Mouse (Mus musculus) forebrain, embryonic 16.5 days (tissue): ENCODE results near the gene 4930535I16Rik. TPM values are rescaled to one million over a fixed set of nuclear protein-coding genes. Genes with fewer than 3 reads are reported as not detected.

Experiments used
- ATAC-seq: fragments of 200-750 bp; cut with Nextera tagmentation; 2 replicates; pipeline ENCODE4 v1.8.0; 2017; ENCODE audit warnings: mild to moderate bottlenecking, moderate library complexity
- H3K27ac ChIP-seq: fragments of 300-500 bp; sonication (generic); 2 replicates; pipeline ENCODE4 v1.5.1; 2014; ENCODE audit warnings: low read length, control low read depth
- H3K27me3 ChIP-seq: fragments of 300-500 bp; sonication (generic); replicated peaks from 2 replicates; pipeline ENCODE4 v1.6.1; 2014; ENCODE audit warnings: low read length; ENCODE audit not compliant: control insufficient read depth, insufficient read depth
- H3K36me3 ChIP-seq: fragments of 300-500 bp; sonication (generic); 2 replicates; pipeline ENCODE4 v1.6.1; 2014; ENCODE audit not compliant: control insufficient read depth, insufficient read depth
- H3K4me1 ChIP-seq: fragments of 300-500 bp; sonication (generic); replicated peaks from 2 replicates; pipeline ENCODE4 v1.6.1; 2014; ENCODE audit warnings: low read length; ENCODE audit not compliant: control insufficient read depth, insufficient read depth
- H3K4me2 ChIP-seq: fragments of 300-500 bp; sonication (generic); 2 replicates; pipeline ENCODE4 v1.6.1; 2014; ENCODE audit warnings: mild to moderate bottlenecking, low read length, control low read depth
- H3K4me3 ChIP-seq: fragments of 300-500 bp; sonication (generic); replicated peaks from 2 replicates; pipeline ENCODE4 v1.5.1; 2014; ENCODE audit warnings: mild to moderate bottlenecking, low read length, control low read depth
- H3K9ac ChIP-seq: fragments of 300-500 bp; sonication (generic); replicated peaks from 2 replicates; pipeline ENCODE4 v1.6.1; 2014; ENCODE audit warnings: low read depth, low read length, control low read depth
- H3K9me3 ChIP-seq: fragments of 300-500 bp; sonication (generic); 2 replicates; pipeline ENCODE4 v1.6.1; 2016; ENCODE audit warnings: low read length; ENCODE audit not compliant: control insufficient read depth
- WGBS: fragments of 180-500 bp; shearing (Covaris S2); extraction: QIAGEN DNeasy Blood & Tissue Kit; methylation state at CpG from one replicate; pipeline ENCODE4 v1.1.7; 2014; 5-methylcytosine and 5-hydroxymethylcytosine counted together
- polyA plus RNA-seq: library from polyadenylated mRNA; unstranded; fragments of >200 nt; fragmentation: Nextera tagmentation; extraction: Ambion mirVana; gene quantifications from 2 replicates; pipeline ENCODE4 v1.2.1, GENCODE M21; 2015

Gene 4930535I16Rik
- polyA plus RNA-seq, 1 experiment from 2014 or later = not detected

- ATAC-seq = peak; percentile 99
- H3K27me3 ChIP-seq = no peaks in the 10 kb centered on the region
- WGBS = under 1% methylated on average over 49 of the region's 49 CpGs
- H3K9ac ChIP-seq = peak within 1 kb of the TSS; percentile 97
- peaks cover 20% of the 10 kb centered on the region for H3K4me1 ChIP-seq
- H3K4me2 ChIP-seq = peak within 1 kb of the TSS; percentile 93
- peak within 1 kb of the TSS; percentile 98 for H3K4me3 ChIP-seq
- H3K36me3 ChIP-seq = peaks cover 5% of the 10 kb centered on the region
- no peaks in the 10 kb centered on the region for H3K9me3 ChIP-seq
- H3K27ac ChIP-seq = peak within 1 kb of the TSS; percentile 87
Observed at GRCm38 (mm10) chr4:123916748-123917547, 874 bp downstream of the 4930535I16Rik start, which contains the start of gene Rragc. Rragc (plus strand) TSS chr4:123917446.

- Histone ChIP-seq H3K4me2 (no peak overlapping the region), H3K9ac (no peak overlapping the region), H3K36me3 (peaks cover 4% of the 10 kb centered on the region; the same call in 1 of the 2 replicates), H3K4me1 (peaks cover 9% of the 10 kb centered on the region), H3K27ac (no peak overlapping the region), H3K4me3 (no peak overlapping the region), H3K27me3 (no peaks in the 10 kb centered on the region), H3K9me3 (no peaks in the 10 kb centered on the region)
- 81% methylated on average over 2 of the region's 2 CpGs for WGBS
- no peak for ATAC-seq
Observed at GRCm38 (mm10) chr4:123912431-123912830, 5.4 kb downstream of the 4930535I16Rik start.

- H3K27ac ChIP-seq = no peak overlapping the region
- no peak overlapping the region for H3K4me2 ChIP-seq
- no peaks in the 10 kb centered on the region for H3K27me3 ChIP-seq
- no peak overlapping the region for H3K9ac ChIP-seq
- no peaks in the 10 kb centered on the region for H3K9me3 ChIP-seq
- ATAC-seq = no peak
- H3K4me3 ChIP-seq = no peak overlapping the region
- H3K4me1 ChIP-seq = peaks cover 8% of the 10 kb centered on the region
- peaks cover 4% of the 10 kb centered on the region; the same call in 1 of the 2 replicates for H3K36me3 ChIP-seq
- 86% methylated on average over 4 of the region's 4 CpGs for WGBS
Observed at GRCm38 (mm10) chr4:123911503-123911902, 6.3 kb downstream of the 4930535I16Rik start.

GRCm38 (mm10) chr4:123905126-123905668 is 12.6 kb downstream of the 4930535I16Rik start:
- under 1% methylated on average over 50 of the region's 53 CpGs for WGBS
- no peaks in the 10 kb centered on the region for H3K27me3 ChIP-seq
- no peak for ATAC-seq

GRCm38 (mm10) chr4:123904333-123905125 is 13.3 kb downstream of the 4930535I16Rik start, which contains the start of gene Mycbp:
Mycbp (plus strand) TSS chr4:123904832.
- peak; percentile 100 for ATAC-seq
- no peak within 1 kb of the TSS for H3K27ac ChIP-seq
- H3K9me3 ChIP-seq = no peaks in the 10 kb centered on the region
- peak within 1 kb of the TSS; percentile 73 for H3K4me3 ChIP-seq
- 2% methylated on average over 49 of the region's 49 CpGs for WGBS
- H3K36me3 ChIP-seq = peaks cover 2% of the 10 kb centered on the region; the same call in 1 of the 2 replicates
- peak within 1 kb of the TSS; percentile 69 for H3K9ac ChIP-seq
- H3K27me3 ChIP-seq = no peaks in the 10 kb centered on the region
- peaks cover 12% of the 10 kb centered on the region; the same call in 1 of the 2 replicates for H3K4me1 ChIP-seq
- peak within 1 kb of the TSS; percentile 91 for H3K4me2 ChIP-seq

More at GRCm38 (mm10) chr4:123905126-123905668, 12.6 kb downstream of the 4930535I16Rik start:
- Histone ChIP-seq H3K4me3 (peak overlapping the region; percentile 73), H3K9ac (peak overlapping the region; percentile 59), H3K4me2 (peak overlapping the region; percentile 91), H3K9me3 (no peaks in the 10 kb centered on the region), H3K27ac (no peak overlapping the region), H3K36me3 (peaks cover 4% of the 10 kb centered on the region; the same call in 1 of the 2 replicates), H3K4me1 (peaks cover 12% of the 10 kb centered on the region; the same call in 1 of the 2 replicates)

- H3K4me1 ChIP-seq = peaks cover 12% of the 10 kb centered on the region; the same call in 1 of the 2 replicates
- H3K4me2 ChIP-seq = no peak overlapping the region
- no peak overlapping the region for H3K9ac ChIP-seq
- no peaks in the 10 kb centered on the region for H3K27me3 ChIP-seq
- H3K36me3 ChIP-seq = no peaks in the 10 kb centered on the region
- 81% methylated on average over 3 of the region's 3 CpGs for whole genome bisulfite sequencing
- no peak overlapping the region for H3K4me3 ChIP-seq
- H3K27ac ChIP-seq = no peak overlapping the region
- no peak for ATAC-seq
- H3K9me3 ChIP-seq = no peaks in the 10 kb centered on the region
Observed at GRCm38 (mm10) chr4:123903432-123903831, 14.4 kb downstream of the 4930535I16Rik start.

GRCm38 (mm10) chr4:123898696-123899095 is 19.1 kb downstream of the 4930535I16Rik start:
- no peak overlapping the region for H3K4me3 ChIP-seq
- no peak overlapping the region for H3K27ac ChIP-seq
- H3K9ac ChIP-seq = no peak overlapping the region
- H3K9me3 ChIP-seq = no peaks in the 10 kb centered on the region
- no peak overlapping the region for H3K4me2 ChIP-seq
- WGBS = 5% methylated on average over 5 of the region's 5 CpGs
- no peaks in the 10 kb centered on the region for H3K27me3 ChIP-seq
- H3K36me3 ChIP-seq = no peaks in the 10 kb centered on the region
- ATAC-seq = no peak
- H3K4me1 ChIP-seq = no peaks in the 10 kb centered on the region

GRCm38 (mm10) chr4:123894295-123894694 is 23.5 kb downstream of the 4930535I16Rik start:
- Histone ChIP-seq H3K4me3 (no peak overlapping the region), H3K9ac (no peak overlapping the region), H3K27me3 (no peaks in the 10 kb centered on the region), H3K27ac (no peak overlapping the region), H3K4me2 (no peak overlapping the region), H3K36me3 (no peaks in the 10 kb centered on the region), H3K9me3 (no peaks in the 10 kb centered on the region), H3K4me1 (no peaks in the 10 kb centered on the region)
- WGBS = 87% methylated on average over 4 of the region's 4 CpGs
- ATAC-seq = no peak

- WGBS = 98% methylated on average over 5 of the region's 5 CpGs
- H3K4me1 ChIP-seq = no peaks in the 10 kb centered on the region
- H3K4me2 ChIP-seq = no peak overlapping the region
- H3K4me3 ChIP-seq = no peak overlapping the region
- H3K27ac ChIP-seq = no peak overlapping the region
- no peak for ATAC-seq
- no peak overlapping the region for H3K9ac ChIP-seq
- no peaks in the 10 kb centered on the region for H3K36me3 ChIP-seq
- no peaks in the 10 kb centered on the region for H3K27me3 ChIP-seq
- no peaks in the 10 kb centered on the region for H3K9me3 ChIP-seq
Observed at GRCm38 (mm10) chr4:123893726-123894125, 24.1 kb downstream of the 4930535I16Rik start.
